23 mouse cellular contexts compared by ENCODE assay signal in the genomic region with DNA sequence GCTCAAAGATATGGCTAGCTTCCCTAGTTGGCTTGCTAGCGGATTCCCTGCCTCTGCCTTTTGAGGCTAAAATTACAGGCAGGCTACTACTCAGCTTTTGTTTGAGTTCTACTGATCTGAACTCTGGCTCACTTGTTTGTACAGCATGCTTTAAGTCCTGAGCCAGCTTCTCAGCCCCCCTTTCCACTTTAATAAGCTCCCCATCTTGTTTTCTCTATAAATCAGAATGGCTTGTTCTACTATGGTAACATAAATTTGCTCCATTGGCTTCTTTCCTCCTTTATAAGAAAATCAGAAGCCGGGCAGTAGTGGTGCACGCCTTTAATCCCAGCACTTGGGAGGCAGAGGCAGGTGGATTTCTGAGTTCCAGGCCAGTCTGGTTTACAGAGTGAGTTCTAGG.
DNase-seq lines count a peak whose midpoint lies in the region; ATAC-seq and TF ChIP-seq lines count a peak whose summit lies in the region.
"Had no signal": no experiment of that assay in that cellular context is flagged by ENCODE, and none has a peak within 500 bp of the region (broad histone marks: within the 10 kb centered on the region; RNA-seq: fewer than 3 reads in every experiment).

No protein-coding gene starts in this region.

- DNase-seq in heart, adult 11 months: peak; percentile 60
- DNase-seq in heart, postnatal 36 days: no peak
- peak in 1 of 2 experiments; percentile 7 for DNase-seq in layer of hippocampus, adult 2 months (ENCODE audit: low spot score in 2 of 2)
- no peak for DNase-seq in layer of hippocampus, postnatal 25 days (ENCODE audit: extremely low spot score in 1 of 2, low spot score in 1 of 2)
- no peak for DNase-seq in adrenal gland, postnatal 25 days
- DNase-seq: adrenal gland, adult 8-10 months; adrenal gland, postnatal 36 days; cerebellum, adult 18-20 months; cerebellum, adult 9-10 months; cerebellum, postnatal 14 days; heart, adult 18-20 months had no signal

- 72% methylated on average over 3 of the region's 3 CpGs for WGBS in kidney, embryonic 15.5 days
- WGBS in kidney, embryonic 14.5 days: 66% methylated on average over 3 of the region's 3 CpGs

- no peak overlapping the region for H3K4me3 ChIP-seq in kidney, embryonic 15.5 days (replicated peaks)
- H3K4me3 ChIP-seq in kidney, embryonic 14.5 days (ENCODE audit: low read length): no peak overlapping the region
- H3K4me3 ChIP-seq in layer of hippocampus, adult 2 months: no peak overlapping the region
- H3K4me3 ChIP-seq: embryonic facial prominence, embryonic 13.5 days; erythroblast, embryonic 14.5 days; forebrain, embryonic 12.5 days; forebrain, embryonic 15.5 days; heart, embryonic 10.5 days; hindbrain, embryonic 10.5 days; hindbrain, embryonic 13.5 days; intestine, embryonic 15.5 days had no signal

- H3K9me3 ChIP-seq in kidney, embryonic 15.5 days (replicated peaks): no peaks in the 10 kb centered on the region
- no peaks in the 10 kb centered on the region for H3K9me3 ChIP-seq in kidney, embryonic 14.5 days (ENCODE audit: control insufficient read depth, low read length)
- H3K9me3 ChIP-seq: embryonic facial prominence, embryonic 13.5 days; forebrain, embryonic 12.5 days; forebrain, embryonic 15.5 days; heart, embryonic 10.5 days; hindbrain, embryonic 10.5 days; hindbrain, embryonic 13.5 days; intestine, embryonic 15.5 days had no signal

- H3K36me3 ChIP-seq in kidney, embryonic 15.5 days: no peaks in the 10 kb centered on the region
- H3K36me3 ChIP-seq in kidney, embryonic 14.5 days (ENCODE audit: control insufficient read depth, insufficient read depth, low read length): no peaks in the 10 kb centered on the region
- H3K36me3 ChIP-seq: embryonic facial prominence, embryonic 13.5 days; forebrain, embryonic 12.5 days; forebrain, embryonic 15.5 days; heart, embryonic 10.5 days; hindbrain, embryonic 10.5 days; hindbrain, embryonic 13.5 days; intestine, embryonic 15.5 days had no signal

- no peaks in the 10 kb centered on the region for H3K27me3 ChIP-seq in kidney, embryonic 15.5 days
- H3K27me3 ChIP-seq in kidney, embryonic 14.5 days (ENCODE audit: control insufficient read depth, insufficient read depth, low read length): no peaks in the 10 kb centered on the region
- H3K27me3 ChIP-seq: embryonic facial prominence, embryonic 13.5 days; forebrain, embryonic 12.5 days; forebrain, embryonic 15.5 days; hindbrain, embryonic 13.5 days; intestine, embryonic 15.5 days had no signal

- intact Hi-C loops in heart, postnatal 36 days (cut with DNase I): no loop called here

- H3K4me1 ChIP-seq in kidney, embryonic 15.5 days: peaks cover 40% of the 10 kb centered on the region
- H3K4me1 ChIP-seq in kidney, embryonic 14.5 days (ENCODE audit: control insufficient read depth, insufficient read depth, low read length): peaks cover 9% of the 10 kb centered on the region; the same call in 1 of the 2 replicates
- H3K4me1 ChIP-seq: embryonic facial prominence, embryonic 13.5 days; intestine, embryonic 15.5 days had no signal

- H3K9ac ChIP-seq in kidney, embryonic 15.5 days: no peak overlapping the region
- H3K9ac ChIP-seq in kidney, embryonic 14.5 days (ENCODE audit: low read depth, low read length): no peak overlapping the region
- H3K9ac ChIP-seq: embryonic facial prominence, embryonic 13.5 days; forebrain, embryonic 12.5 days; forebrain, embryonic 15.5 days; hindbrain, embryonic 13.5 days; intestine, embryonic 15.5 days had no signal

- TF ChIP-seq CTCF in layer of hippocampus, adult 2 months (conservative IDR thresholded peaks at IDR 0.05): no peak

- peak overlapping the region; percentile 64 for H3K27ac ChIP-seq in kidney, embryonic 15.5 days
- no peak overlapping the region for H3K27ac ChIP-seq in kidney, embryonic 14.5 days (ENCODE audit: low read depth, low read length)
- peak overlapping the region; percentile 11; the same call in 1 of the 2 replicates for H3K27ac ChIP-seq in layer of hippocampus, adult 2 months
- H3K27ac ChIP-seq: embryonic facial prominence, embryonic 13.5 days; forebrain, embryonic 12.5 days; forebrain, embryonic 15.5 days; heart, embryonic 10.5 days; hindbrain, embryonic 10.5 days; hindbrain, embryonic 13.5 days; intestine, embryonic 15.5 days had no signal

- no peak overlapping the region for H3K4me2 ChIP-seq in kidney, embryonic 15.5 days
- H3K4me2 ChIP-seq in kidney, embryonic 14.5 days (replicated peaks; ENCODE audit: low read depth, low read length): no peak overlapping the region
- H3K4me2 ChIP-seq: embryonic facial prominence, embryonic 13.5 days; forebrain, embryonic 12.5 days; forebrain, embryonic 15.5 days; hindbrain, embryonic 13.5 days; intestine, embryonic 15.5 days had no signal

- no peak for ATAC-seq in kidney, embryonic 15.5 days (replicated peaks; ENCODE audit: low FRiP score)
- ATAC-seq in kidney, embryonic 14.5 days (ENCODE audit: low FRiP score, low TSS enrichment): no peak
- ATAC-seq: CD4-positive, CD25-positive, alpha-beta regulatory T cell, adult 4 months; forebrain, embryonic 15.5 days; hindbrain, embryonic 16.5 days; intestine, embryonic 15.5 days had no signal
